Mouse (Mus musculus): ENCODE data around the gene Rnf180.

GRCm38 (mm10) chr13:105198658-105199057, 96.0 kb downstream of the Rnf180 start:
- no peak for TF ChIP-seq CTCF (IDR thresholded peaks at IDR 0.05; ENCODE audit: low read depth)
- TF ChIP-seq EP300 (IDR thresholded peaks at IDR 0.05; ENCODE audit: low read depth) = no peak

Measured in liver, postnatal 0 days (tissue).